Mouse (Mus musculus): ENCODE measurements at regions not wholly inside any gene's neighbourhood (a gene's known extent, or its start where the extent isn't known, plus 50 kb on each side); places are given as distances from the start of the nearest gene placed in this dataset.

DNA sequence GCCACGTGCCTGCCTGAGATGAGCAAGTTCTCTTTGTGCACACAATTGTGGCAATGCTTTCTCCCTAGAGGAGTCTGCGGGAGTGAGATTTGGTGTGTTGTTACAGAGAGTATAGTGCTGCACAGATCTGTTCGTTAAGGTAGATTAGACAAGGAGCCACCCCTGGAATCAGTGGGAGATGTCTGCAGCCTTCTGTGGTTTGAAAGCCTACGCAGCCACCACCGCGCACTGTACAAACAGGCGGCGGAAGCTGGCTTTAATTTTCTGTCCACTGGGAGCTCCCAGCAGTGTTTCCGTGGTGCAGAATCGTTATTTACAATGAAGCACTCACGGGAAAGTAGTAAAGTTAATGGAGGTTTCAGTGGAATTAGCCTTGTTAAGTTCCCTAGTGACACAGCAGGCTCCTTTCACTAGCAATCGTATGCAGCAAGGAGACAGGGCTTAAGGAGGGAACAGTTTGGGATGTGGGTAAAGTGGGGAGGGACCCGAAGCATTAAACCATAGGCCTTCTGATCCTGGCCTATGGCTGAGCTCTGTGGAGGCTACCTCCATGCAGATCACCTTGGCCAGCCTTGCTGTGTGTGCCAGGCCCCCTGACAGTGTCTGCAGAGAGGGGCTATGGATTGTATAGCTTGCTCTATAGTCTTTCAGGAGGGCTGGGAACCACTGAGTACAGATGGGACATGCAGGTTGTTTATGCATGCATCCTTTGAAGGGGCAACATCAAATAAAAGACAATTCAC, 171.9 kb downstream of the 9530068E07Rik start:
- TF ChIP-seq CTCF (IDR thresholded peaks at IDR 0.05; ENCODE audit: low read depth) (no peak), EP300 (IDR thresholded peaks at IDR 0.05; ENCODE audit: low read depth) (no peak)
